Mouse (Mus musculus) intestine, postnatal 0 days (tissue): ENCODE data around the gene Nkx2-3. TPM values are rescaled to one million over a fixed set of nuclear protein-coding genes. Genes with fewer than 3 reads are reported as not detected.
A peak's percentile ranks its signal among the peaks of the same experiment; 100 is the strongest.

ENCODE experiments used
- ATAC-seq: fragments of 200-750 bp; cut with Nextera tagmentation; 2 replicates; pipeline ENCODE4 v1.8.0; 2017; ENCODE audit warnings: mild to moderate bottlenecking, moderate TSS enrichment, moderate library complexity
- H3K27ac ChIP-seq: fragments of 300-500 bp; sonication (generic); 2 replicates; pipeline ENCODE4 v1.5.1; 2014; ENCODE audit warnings: mild to moderate bottlenecking, low read depth, low read length, moderate library complexity
- H3K27me3 ChIP-seq: fragments of 300-500 bp; sonication (generic); replicated peaks from 2 replicates; pipeline ENCODE4 v1.6.1; 2014; ENCODE audit warnings: low read length, mixed read lengths; ENCODE audit not compliant: control insufficient read depth, insufficient read depth
- H3K36me3 ChIP-seq: fragments of 300-500 bp; sonication (generic); 2 replicates; pipeline ENCODE4 v1.6.1; 2014; ENCODE audit warnings: mild to moderate bottlenecking, moderate library complexity; ENCODE audit not compliant: control insufficient read depth, insufficient read depth
- H3K4me1 ChIP-seq: fragments of 300-500 bp; sonication (generic); replicated peaks from 2 replicates; pipeline ENCODE4 v1.6.1; 2014; ENCODE audit warnings: antibody characterized with exemption, low read length, mixed read lengths; ENCODE audit not compliant: control insufficient read depth, insufficient read depth
- H3K4me2 ChIP-seq: fragments of 300-500 bp; sonication (generic); replicated peaks from 2 replicates; pipeline ENCODE4 v1.6.1; 2014; ENCODE audit warnings: low read depth, mild to moderate bottlenecking, moderate library complexity
- H3K4me3 ChIP-seq: fragments of 300-500 bp; sonication (generic); 2 replicates; pipeline ENCODE4 v1.5.1; 2014; ENCODE audit warnings: low read depth, low read length
- H3K9ac ChIP-seq: fragments of 300-500 bp; sonication (generic); 2 replicates; pipeline ENCODE4 v1.6.1; 2014; ENCODE audit warnings: mild to moderate bottlenecking, low read depth, low read length
- H3K9me3 ChIP-seq: fragments of 300-500 bp; sonication (generic); 2 replicates; pipeline ENCODE4 v1.6.1; 2016; ENCODE audit warnings: mixed run types; ENCODE audit not compliant: control insufficient read depth
- CTCF ChIP-seq: sonication (generic); IDR thresholded peaks from 2 replicates; pipeline ENCODE4 v1.5.1; 2016; ENCODE audit warnings: low read depth, mild to moderate bottlenecking, control low read depth, antibody characterized with exemption, moderate library complexity
- WGBS: fragments of 180-500 bp; shearing (Covaris S2); extraction: QIAGEN DNeasy Blood & Tissue Kit; methylation state at CpG from one replicate; pipeline ENCODE4 v1.1.7; 2014; 5-methylcytosine and 5-hydroxymethylcytosine counted together
- polyA plus RNA-seq: library from polyadenylated mRNA; unstranded; fragments of >200 nt; fragmentation: Nextera tagmentation; extraction: Ambion mirVana; gene quantifications from 2 replicates; pipeline ENCODE4 v1.2.1, GENCODE M21; 2015

Gene Nkx2-3
- polyA plus RNA-seq, 1 experiment from 2014 or later = 54.3 TPM

GRCm38 (mm10) chr19:43581185-43581584 lies 30.9 kb upstream of the Nkx2-3 start:
- WGBS = 39% methylated on average over 2 of the region's 2 CpGs
- no peak for TF ChIP-seq CTCF
- Histone ChIP-seq H3K4me3 (no peak overlapping the region), H3K27ac (no peak overlapping the region), H3K9me3 (no peaks in the 10 kb centered on the region), H3K4me2 (no peak overlapping the region), H3K36me3 (no peaks in the 10 kb centered on the region), H3K9ac (no peak overlapping the region), H3K27me3 (peaks cover 65% of the 10 kb centered on the region), H3K4me1 (peaks cover 4% of the 10 kb centered on the region; the same call in 1 of the 2 replicates)
- ATAC-seq = no peak

GRCm38 (mm10) chr19:43583192-43583591 lies 28.9 kb upstream of the Nkx2-3 start:
- Histone ChIP-seq H3K27ac (no peak overlapping the region), H3K9ac (no peak overlapping the region), H3K27me3 (peaks cover 58% of the 10 kb centered on the region), H3K9me3 (no peaks in the 10 kb centered on the region), H3K4me2 (no peak overlapping the region), H3K36me3 (no peaks in the 10 kb centered on the region), H3K4me1 (peaks cover 4% of the 10 kb centered on the region; the same call in 1 of the 2 replicates), H3K4me3 (no peak overlapping the region)
- TF ChIP-seq CTCF = no peak
- ATAC-seq = no peak
- WGBS = 24% methylated on average over 4 of the region's 4 CpGs

- peaks cover 58% of the 10 kb centered on the region for H3K27me3 ChIP-seq
- no peak overlapping the region for H3K4me2 ChIP-seq
- TF ChIP-seq CTCF = no peak
- H3K27ac ChIP-seq = no peak overlapping the region
- no peaks in the 10 kb centered on the region for H3K9me3 ChIP-seq
- 6% methylated on average over 17 of the region's 17 CpGs for WGBS
- no peak overlapping the region for H3K9ac ChIP-seq
- no peaks in the 10 kb centered on the region for H3K36me3 ChIP-seq
- peaks cover 4% of the 10 kb centered on the region; the same call in 1 of the 2 replicates for H3K4me1 ChIP-seq
- ATAC-seq = no peak
- H3K4me3 ChIP-seq = no peak overlapping the region
Measured at GRCm38 (mm10) chr19:43583595-43583994, 28.5 kb upstream of the Nkx2-3 start.

GRCm38 (mm10) chr19:43584788-43585187 lies 27.3 kb upstream of the Nkx2-3 start:
- H3K27ac ChIP-seq = no peak overlapping the region
- H3K9ac ChIP-seq = no peak overlapping the region
- H3K4me3 ChIP-seq = peak overlapping the region; percentile 17
- H3K4me2 ChIP-seq = peak overlapping the region; percentile 47
- no peak for ATAC-seq
- no peaks in the 10 kb centered on the region for H3K36me3 ChIP-seq
- no peaks in the 10 kb centered on the region for H3K9me3 ChIP-seq
- 1% methylated on average over 13 of the region's 13 CpGs for WGBS
- H3K27me3 ChIP-seq = peaks cover 60% of the 10 kb centered on the region
- H3K4me1 ChIP-seq = peaks cover 4% of the 10 kb centered on the region; the same call in 1 of the 2 replicates
- TF ChIP-seq CTCF = no peak

- no peak for ATAC-seq
- TF ChIP-seq CTCF = no peak
- peaks cover 52% of the 10 kb centered on the region for H3K27me3 ChIP-seq
Measured at GRCm38 (mm10) chr19:43592026-43592425, 20.1 kb upstream of the Nkx2-3 start.

GRCm38 (mm10) chr19:43596981-43597380 lies 15.1 kb upstream of the Nkx2-3 start:
- WGBS = 36% methylated on average over 5 of the region's 5 CpGs
- Histone ChIP-seq H3K27ac (no peak overlapping the region), H3K27me3 (peaks cover 87% of the 10 kb centered on the region)

More at GRCm38 (mm10) chr19:43592026-43592425, 20.1 kb upstream of the Nkx2-3 start:
- Histone ChIP-seq H3K4me1 (no peaks in the 10 kb centered on the region), H3K9ac (no peak overlapping the region), H3K4me3 (no peak overlapping the region), H3K27ac (no peak overlapping the region), H3K9me3 (no peaks in the 10 kb centered on the region), H3K36me3 (no peaks in the 10 kb centered on the region), H3K4me2 (no peak overlapping the region)
- 71% methylated on average over 4 of the region's 4 CpGs for WGBS

More at GRCm38 (mm10) chr19:43596981-43597380, 15.1 kb upstream of the Nkx2-3 start:
- H3K9ac ChIP-seq = no peak overlapping the region
- no peak overlapping the region for H3K4me2 ChIP-seq
- H3K9me3 ChIP-seq = no peaks in the 10 kb centered on the region
- H3K4me1 ChIP-seq = 0 out of 2 replicates have a peak, but pooled peaks cover 3% of the 10 kb centered on the region
- no peaks in the 10 kb centered on the region for H3K36me3 ChIP-seq
- H3K4me3 ChIP-seq = no peak overlapping the region
- TF ChIP-seq CTCF = no peak
- ATAC-seq = no peak
